Mouse (Mus musculus): ENCODE measurements around the gene Letmd1. TPM values are rescaled to one million over a fixed set of nuclear protein-coding genes. Genes with fewer than 3 reads are reported as not detected.

The Letmd1 gene
- polyA plus RNA-seq, 1 experiment from 2014 or later, result 11.6 TPM

- Histone ChIP-seq H3K4me2 (no peak overlapping the region), H3K4me3 (no peak overlapping the region), H3K27me3 (peaks cover 3% of the 10 kb centered on the region; the same call in 1 of the 2 replicates), H3K27ac (no peak overlapping the region), H3K9me3 (replicated peaks) (no peaks in the 10 kb centered on the region), H3K4me1 (replicated peaks) (peaks cover 6% of the 10 kb centered on the region; the same call in 1 of the 2 replicates), H3K9ac (no peak overlapping the region), H3K36me3 (no peaks in the 10 kb centered on the region)
- 72% methylated on average over 7 of the region's 7 CpGs for WGBS
- no peak for ATAC-seq (replicated peaks; ENCODE audit: insufficient number of reproducible peaks, insufficient read depth, low FRiP score, low read depth)
Measured at GRCm38 (mm10) chr15:100456356-100456991, 12.3 kb upstream of the Letmd1 start.

DNA sequence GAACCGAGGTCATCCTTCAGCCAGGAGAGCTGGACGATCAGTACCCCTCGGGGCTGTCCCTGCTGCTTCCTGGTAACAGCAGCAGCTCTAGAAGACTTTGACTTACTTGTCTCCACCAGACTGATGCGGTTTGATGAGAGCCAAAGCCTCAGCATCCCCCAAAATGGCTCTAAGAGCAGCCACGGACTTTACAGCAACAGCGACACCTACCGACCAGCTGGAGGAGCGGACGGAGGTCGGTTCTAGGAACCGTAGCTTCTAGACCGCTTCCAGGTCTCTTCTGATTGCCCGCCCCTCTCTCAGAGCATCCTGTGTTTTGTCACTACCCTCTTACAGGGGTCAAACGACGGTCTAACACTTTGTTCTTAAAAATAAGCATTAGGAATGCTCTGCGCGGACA is 11.5 kb upstream of the Letmd1 start:
- 3% methylated on average over 17 of the region's 17 CpGs for WGBS
- Histone ChIP-seq H3K27ac (no peak overlapping the region), H3K9me3 (replicated peaks) (no peaks in the 10 kb centered on the region), H3K4me3 (no peak overlapping the region), H3K4me2 (peak overlapping the region; percentile 32; the same call in 1 of the 2 replicates), H3K4me1 (replicated peaks) (peaks cover 6% of the 10 kb centered on the region; the same call in 1 of the 2 replicates), H3K27me3 (peaks cover 3% of the 10 kb centered on the region; the same call in 1 of the 2 replicates), H3K9ac (no peak overlapping the region), H3K36me3 (no peaks in the 10 kb centered on the region)
- 0 out of 2 replicates have a peak, but pooled peaks have one; percentile 43 for ATAC-seq (replicated peaks; ENCODE audit: insufficient number of reproducible peaks, insufficient read depth, low FRiP score, low read depth)

GRCm38 (mm10) chr15:100458055-100458454 is 10.8 kb upstream of the Letmd1 start:
- Histone ChIP-seq H3K4me3 (no peak overlapping the region), H3K27me3 (peaks cover 3% of the 10 kb centered on the region; the same call in 1 of the 2 replicates), H3K4me2 (no peak overlapping the region), H3K36me3 (no peaks in the 10 kb centered on the region), H3K4me1 (replicated peaks) (peaks cover 6% of the 10 kb centered on the region; the same call in 1 of the 2 replicates), H3K27ac (no peak overlapping the region), H3K9ac (no peak overlapping the region), H3K9me3 (replicated peaks) (no peaks in the 10 kb centered on the region)
- 40% methylated on average over 10 of the region's 10 CpGs for WGBS
- no peak for ATAC-seq (replicated peaks; ENCODE audit: insufficient number of reproducible peaks, insufficient read depth, low FRiP score, low read depth)

DNA sequence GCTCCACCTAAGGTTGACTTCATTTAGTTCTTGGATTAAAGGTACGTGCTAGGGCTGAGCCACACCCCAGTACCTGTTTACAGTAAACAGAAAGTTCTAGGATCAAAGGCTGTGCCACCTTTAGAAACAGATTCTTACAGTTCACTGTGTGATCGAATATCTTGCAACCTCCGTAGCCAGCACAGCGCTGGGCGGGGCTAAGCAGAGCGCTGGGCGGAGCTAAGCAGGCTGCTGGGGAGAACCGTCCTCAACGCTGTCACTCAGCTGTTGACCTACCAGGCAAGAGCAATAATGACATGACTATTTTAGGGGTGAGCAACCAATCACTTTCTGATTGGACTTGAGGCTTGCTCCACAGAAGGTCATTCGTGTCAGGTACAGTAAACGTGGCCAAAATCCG is 7.9 kb upstream of the Letmd1 start:
- no peak overlapping the region for H3K9ac ChIP-seq
- H3K27ac ChIP-seq, result no peak overlapping the region
- H3K27me3 ChIP-seq, result peaks cover 3% of the 10 kb centered on the region; the same call in 1 of the 2 replicates
- peaks cover 6% of the 10 kb centered on the region; the same call in 1 of the 2 replicates for H3K4me1 ChIP-seq (replicated peaks)
- no peaks in the 10 kb centered on the region for H3K9me3 ChIP-seq (replicated peaks)
- peak; percentile 63; the same call in 1 of the 2 replicates for ATAC-seq (replicated peaks; ENCODE audit: insufficient number of reproducible peaks, insufficient read depth, low FRiP score, low read depth)
- H3K4me2 ChIP-seq, result peak overlapping the region; percentile 31
- 8% methylated on average over 12 of the region's 12 CpGs for WGBS
- no peak overlapping the region for H3K4me3 ChIP-seq
- no peaks in the 10 kb centered on the region for H3K36me3 ChIP-seq

GRCm38 (mm10) chr15:100461646-100462045 is 7.2 kb upstream of the Letmd1 start:
- no peak overlapping the region for H3K4me2 ChIP-seq
- H3K9ac ChIP-seq, result no peak overlapping the region
- WGBS, result 48% methylated on average over 9 of the region's 9 CpGs
- H3K4me3 ChIP-seq, result no peak overlapping the region
- no peak overlapping the region for H3K27ac ChIP-seq
- H3K36me3 ChIP-seq, result no peaks in the 10 kb centered on the region
- no peak for ATAC-seq (replicated peaks; ENCODE audit: insufficient number of reproducible peaks, insufficient read depth, low FRiP score, low read depth)
- peaks cover 3% of the 10 kb centered on the region; the same call in 1 of the 2 replicates for H3K27me3 ChIP-seq
- no peaks in the 10 kb centered on the region for H3K9me3 ChIP-seq (replicated peaks)
- H3K4me1 ChIP-seq (replicated peaks), result peaks cover 6% of the 10 kb centered on the region; the same call in 1 of the 2 replicates

GRCm38 (mm10) chr15:100462086-100462485 is 6.7 kb upstream of the Letmd1 start:
- Histone ChIP-seq H3K4me1 (replicated peaks) (peaks cover 6% of the 10 kb centered on the region; the same call in 1 of the 2 replicates), H3K4me3 (no peak overlapping the region), H3K36me3 (no peaks in the 10 kb centered on the region), H3K9me3 (replicated peaks) (no peaks in the 10 kb centered on the region), H3K4me2 (no peak overlapping the region), H3K27ac (no peak overlapping the region), H3K9ac (no peak overlapping the region), H3K27me3 (peaks cover 3% of the 10 kb centered on the region; the same call in 1 of the 2 replicates)
- ATAC-seq (replicated peaks; ENCODE audit: insufficient number of reproducible peaks, insufficient read depth, low FRiP score, low read depth), result no peak
- WGBS, result 75% methylated on average over 5 of the region's 5 CpGs

GRCm38 (mm10) chr15:100463712-100464111 is 5.1 kb upstream of the Letmd1 start:
- peaks cover 3% of the 10 kb centered on the region; the same call in 1 of the 2 replicates for H3K27me3 ChIP-seq
- H3K4me1 ChIP-seq (replicated peaks), result peaks cover 18% of the 10 kb centered on the region
- no peaks in the 10 kb centered on the region for H3K36me3 ChIP-seq
- no peak overlapping the region for H3K4me3 ChIP-seq
- H3K9ac ChIP-seq, result no peak overlapping the region
- no peak overlapping the region for H3K4me2 ChIP-seq
- H3K27ac ChIP-seq, result no peak overlapping the region
- 25% methylated on average over 6 of the region's 6 CpGs for WGBS
- no peak for ATAC-seq (replicated peaks; ENCODE audit: insufficient number of reproducible peaks, insufficient read depth, low FRiP score, low read depth)
- H3K9me3 ChIP-seq (replicated peaks), result no peaks in the 10 kb centered on the region

GRCm38 (mm10) chr15:100465432-100465831 is 3.4 kb upstream of the Letmd1 start:
- Histone ChIP-seq H3K4me1 (replicated peaks) (peaks cover 28% of the 10 kb centered on the region), H3K9me3 (replicated peaks) (no peaks in the 10 kb centered on the region), H3K4me2 (no peak overlapping the region), H3K27ac (no peak overlapping the region), H3K27me3 (peaks cover under 1% of the 10 kb centered on the region; the same call in 1 of the 2 replicates), H3K9ac (no peak overlapping the region), H3K4me3 (no peak overlapping the region), H3K36me3 (no peaks in the 10 kb centered on the region)
- 69% methylated on average over 2 of the region's 2 CpGs for WGBS
- no peak for ATAC-seq (replicated peaks; ENCODE audit: insufficient number of reproducible peaks, insufficient read depth, low FRiP score, low read depth)

- no peaks in the 10 kb centered on the region for H3K27me3 ChIP-seq
- peaks cover 16% of the 10 kb centered on the region for H3K36me3 ChIP-seq
- peak overlapping the region; percentile 83 for H3K4me2 ChIP-seq
- H3K4me3 ChIP-seq, result peak overlapping the region; percentile 84; the same call in 1 of the 2 replicates
- H3K27ac ChIP-seq, result no peak overlapping the region
- H3K9ac ChIP-seq, result no peak overlapping the region
- H3K9me3 ChIP-seq (replicated peaks), result no peaks in the 10 kb centered on the region
- 33% methylated on average over 8 of the region's 8 CpGs for WGBS
- ATAC-seq (replicated peaks; ENCODE audit: insufficient number of reproducible peaks, insufficient read depth, low FRiP score, low read depth), result no peak
- peaks cover 23% of the 10 kb centered on the region for H3K4me1 ChIP-seq (replicated peaks)
Measured at GRCm38 (mm10) chr15:100467738-100468137, 1.1 kb upstream of the Letmd1 start.

- H3K4me3 ChIP-seq, result peak overlapping the region; percentile 84
- H3K36me3 ChIP-seq, result peaks cover 29% of the 10 kb centered on the region
- H3K27me3 ChIP-seq, result no peaks in the 10 kb centered on the region
- WGBS, result under 1% methylated on average over 19 of the region's 19 CpGs
- H3K27ac ChIP-seq, result peak overlapping the region; percentile 90
- H3K9ac ChIP-seq, result peak overlapping the region; percentile 84
- ATAC-seq (replicated peaks; ENCODE audit: insufficient number of reproducible peaks, insufficient read depth, low FRiP score, low read depth), result 0 out of 2 replicates have a peak, but pooled peaks have one; percentile 3
- H3K4me1 ChIP-seq (replicated peaks), result peaks cover 23% of the 10 kb centered on the region
- no peaks in the 10 kb centered on the region for H3K9me3 ChIP-seq (replicated peaks)
- H3K4me2 ChIP-seq, result peak overlapping the region; percentile 83
Measured at GRCm38 (mm10) chr15:100469189-100469545, 344 bp downstream of the Letmd1 start.

- peak overlapping the region; percentile 83 for H3K4me2 ChIP-seq
- no peak for ATAC-seq (replicated peaks; ENCODE audit: insufficient number of reproducible peaks, insufficient read depth, low FRiP score, low read depth)
- WGBS, result 52% methylated on average over 10 of the region's 10 CpGs
- peaks cover 23% of the 10 kb centered on the region for H3K4me1 ChIP-seq (replicated peaks)
- no peaks in the 10 kb centered on the region for H3K9me3 ChIP-seq (replicated peaks)
- H3K4me3 ChIP-seq, result peak overlapping the region; percentile 84
- H3K36me3 ChIP-seq, result peaks cover 36% of the 10 kb centered on the region
- H3K27me3 ChIP-seq, result no peaks in the 10 kb centered on the region
- H3K27ac ChIP-seq, result no peak overlapping the region
- no peak overlapping the region; the same call in 1 of the 2 replicates for H3K9ac ChIP-seq
Measured at GRCm38 (mm10) chr15:100470037-100470436, 1.2 kb downstream of the Letmd1 start.

Data from heart, embryonic 15.5 days (tissue).